ENCODE assay signal across 10 mouse cellular contexts in the genomic region with DNA sequence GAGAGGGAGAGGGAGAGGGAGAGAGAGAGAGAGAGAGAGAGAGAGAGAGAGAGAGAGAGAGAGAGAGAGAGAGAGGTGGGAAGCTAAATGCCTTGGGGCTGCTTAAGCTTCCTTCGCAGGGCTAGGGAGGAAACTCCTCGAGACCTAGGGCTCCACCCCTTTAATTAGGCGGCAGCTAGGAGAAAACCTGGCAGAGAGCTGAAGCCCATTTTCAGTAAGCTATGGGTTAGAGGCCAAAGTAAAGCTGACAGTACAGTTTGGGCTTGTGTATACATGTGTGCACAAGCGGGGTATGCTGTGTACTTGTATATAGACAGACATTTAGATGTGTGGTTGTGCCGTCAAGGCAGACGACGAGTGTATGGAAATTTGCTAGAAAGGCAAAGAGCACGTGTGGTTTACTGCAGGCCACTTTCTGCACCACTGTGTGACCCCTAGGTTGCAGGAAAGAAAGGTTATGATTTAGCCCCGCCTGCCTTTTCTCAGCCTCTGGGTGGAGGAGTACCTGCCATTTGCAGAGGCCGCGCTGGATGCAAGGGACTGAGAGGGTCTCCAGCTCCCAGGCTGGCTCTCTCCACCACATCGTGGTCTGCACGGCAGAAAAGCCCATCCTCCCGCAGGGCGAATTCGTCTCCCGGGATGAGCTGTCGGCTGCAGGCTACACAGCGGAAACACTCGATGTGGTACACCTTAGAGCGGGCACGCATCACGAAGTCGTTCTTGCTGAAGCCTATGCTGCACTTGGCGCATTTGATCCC. TPM values are rescaled to one million over a fixed set of nuclear protein-coding genes. Genes with fewer than 3 reads are reported as not detected.
DNase-seq lines count a peak whose midpoint lies in the region; ATAC-seq lines count a peak whose summit lies in the region.
"Had no signal": no experiment of that assay in that cellular context is flagged by ENCODE, and none has a peak within 500 bp of the region (broad histone marks: within the 10 kb centered on the region; RNA-seq: fewer than 3 reads in every experiment).

No protein-coding gene starts in this region.

- no peak overlapping the region for H3K27ac ChIP-seq in heart, embryonic 15.5 days
- peak overlapping the region; percentile 2 for H3K27ac ChIP-seq in forebrain, embryonic 13.5 days
- H3K27ac ChIP-seq in midbrain, embryonic 15.5 days, result peak overlapping the region; percentile 10; the same call in 1 of the 2 replicates

- H3K27me3 ChIP-seq in heart, embryonic 15.5 days, result peaks cover 93% of the 10 kb centered on the region
- peaks cover 92% of the 10 kb centered on the region for H3K27me3 ChIP-seq in forebrain, embryonic 13.5 days
- H3K27me3 ChIP-seq in midbrain, embryonic 15.5 days (replicated peaks), result peaks cover 78% of the 10 kb centered on the region

- DNase-seq in heart, adult 9 months (ENCODE audit: low spot score in 2 of 2), result no peak
- DNase-seq in R1 (ENCODE audit: low read depth, low spot score), result peak; percentile 37
- no peak for DNase-seq in adrenal gland, postnatal 10 days
- no peak for DNase-seq in cerebellum, adult 11 months
- DNase-seq in kidney, postnatal 36 days, result no peak
- DNase-seq: cerebellum, adult 8-10 months; lung, postnatal 36 days had no signal

- peaks cover 14% of the 10 kb centered on the region for H3K4me1 ChIP-seq in heart, embryonic 15.5 days (replicated peaks)
- H3K4me1 ChIP-seq in forebrain, embryonic 13.5 days, result peaks cover 22% of the 10 kb centered on the region
- H3K4me1 ChIP-seq in midbrain, embryonic 15.5 days, result peaks cover 7% of the 10 kb centered on the region

- H3K9me3 ChIP-seq in heart, embryonic 15.5 days (replicated peaks), result no peaks in the 10 kb centered on the region
- H3K9me3 ChIP-seq in forebrain, embryonic 13.5 days (replicated peaks), result no peaks in the 10 kb centered on the region
- no peaks in the 10 kb centered on the region for H3K9me3 ChIP-seq in midbrain, embryonic 15.5 days

- H3K9ac ChIP-seq in heart, embryonic 15.5 days, result no peak overlapping the region
- peak overlapping the region; percentile 60 for H3K9ac ChIP-seq in forebrain, embryonic 13.5 days
- H3K9ac ChIP-seq in midbrain, embryonic 15.5 days, result no peak overlapping the region

- H3K4me2 ChIP-seq in heart, embryonic 15.5 days, result peak overlapping the region; percentile 40
- H3K4me2 ChIP-seq in forebrain, embryonic 13.5 days, result peak overlapping the region; percentile 50
- 0 out of 2 replicates have a peak overlapping the region, but pooled peaks have one; percentile 17 for H3K4me2 ChIP-seq in midbrain, embryonic 15.5 days

- 0 out of 2 replicates have a peak overlapping the region, but pooled peaks have one; percentile 8 for H3K4me3 ChIP-seq in heart, embryonic 15.5 days
- H3K4me3 ChIP-seq in forebrain, embryonic 13.5 days, result peak overlapping the region; percentile 28
- 0 out of 2 replicates have a peak overlapping the region, but pooled peaks have one; percentile 11 for H3K4me3 ChIP-seq in midbrain, embryonic 15.5 days

- H3K36me3 ChIP-seq in heart, embryonic 15.5 days, result no peaks in the 10 kb centered on the region
- H3K36me3 ChIP-seq in forebrain, embryonic 13.5 days (ENCODE audit: poor library complexity, severe bottlenecking), result no peaks in the 10 kb centered on the region
- no peaks in the 10 kb centered on the region for H3K36me3 ChIP-seq in midbrain, embryonic 15.5 days (replicated peaks)

- WGBS in heart, embryonic 15.5 days, result 5% methylated on average over 25 of the region's 25 CpGs
- WGBS in forebrain, embryonic 13.5 days, result 1% methylated on average over 25 of the region's 25 CpGs
- WGBS in midbrain, embryonic 15.5 days, result under 1% methylated on average over 25 of the region's 25 CpGs

- ATAC-seq in heart, embryonic 15.5 days (replicated peaks; ENCODE audit: insufficient number of reproducible peaks, insufficient read depth, low FRiP score, low read depth), result no peak
- no peak for ATAC-seq in forebrain, embryonic 13.5 days
- ATAC-seq in midbrain, embryonic 15.5 days (replicated peaks), result 0 out of 2 replicates have a peak, but pooled peaks have one; percentile 31

RNA-seq across cellular contexts. Expression of a gene that starts 4.6 kb away (rescaled TPM):
- polyA plus RNA-seq in heart, embryonic 15.5 days (2015; fragmentation: Nextera tagmentation; extraction: Ambion mirVana), result 2.1 and 8.5 TPM in 2 replicates
- polyA plus RNA-seq in forebrain, embryonic 13.5 days (2015; fragmentation: Nextera tagmentation; extraction: Ambion mirVana), result 79.0 and 93.1 TPM in 2 replicates
- 30.7 and 33.8 TPM in 2 replicates for polyA plus RNA-seq in midbrain, embryonic 15.5 days (2015; fragmentation: Nextera tagmentation; extraction: Ambion mirVana)
- total RNA-seq in adrenal gland, postnatal 10 days (2021), result 1 to 10 TPM; 4.1 to 6.5 TPM
